Mouse (Mus musculus): ENCODE measurements around the gene Hoxb3. TPM values are rescaled to one million over a fixed set of nuclear protein-coding genes. Genes with fewer than 3 reads are reported as not detected.

Hoxb3 gene
- polyA plus RNA-seq, 1 experiment from 2014 or later: 2.7 TPM

DNA sequence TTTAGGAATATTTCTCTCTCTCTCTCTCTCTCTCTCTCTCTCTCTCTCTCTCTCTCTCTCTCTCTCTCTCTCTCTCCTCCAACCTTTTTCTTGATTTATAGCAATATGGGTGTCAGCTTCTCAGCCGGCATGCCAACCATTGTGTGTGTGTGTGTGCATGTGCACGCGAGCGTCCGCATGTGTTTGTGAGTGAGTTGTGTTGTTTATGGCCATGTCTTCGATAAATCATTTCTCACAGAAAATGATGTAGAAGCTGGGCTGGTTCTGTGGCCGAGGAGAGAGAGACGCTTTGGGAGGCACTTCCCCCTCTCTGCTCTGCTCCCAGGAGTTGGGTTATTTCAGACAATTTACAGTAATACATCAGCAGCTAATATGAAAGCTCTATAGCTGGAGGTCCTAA, 5.5 kb downstream of the Hoxb3 start:
- Histone ChIP-seq H3K9ac (no peak overlapping the region), H3K4me3 (replicated peaks) (no peak overlapping the region), H3K27ac (0 out of 2 replicates have a peak overlapping the region, but pooled peaks have one; percentile 89), H3K9me3 (no peaks in the 10 kb centered on the region), H3K4me2 (replicated peaks) (peak overlapping the region; percentile 81), H3K36me3 (no peaks in the 10 kb centered on the region), H3K4me1 (replicated peaks) (peaks cover 46% of the 10 kb centered on the region), H3K27me3 (replicated peaks) (peaks cover 8% of the 10 kb centered on the region; the same call in 1 of the 2 replicates)
- ATAC-seq: no peak
- 29% methylated on average over 8 of the region's 8 CpGs for WGBS

DNA sequence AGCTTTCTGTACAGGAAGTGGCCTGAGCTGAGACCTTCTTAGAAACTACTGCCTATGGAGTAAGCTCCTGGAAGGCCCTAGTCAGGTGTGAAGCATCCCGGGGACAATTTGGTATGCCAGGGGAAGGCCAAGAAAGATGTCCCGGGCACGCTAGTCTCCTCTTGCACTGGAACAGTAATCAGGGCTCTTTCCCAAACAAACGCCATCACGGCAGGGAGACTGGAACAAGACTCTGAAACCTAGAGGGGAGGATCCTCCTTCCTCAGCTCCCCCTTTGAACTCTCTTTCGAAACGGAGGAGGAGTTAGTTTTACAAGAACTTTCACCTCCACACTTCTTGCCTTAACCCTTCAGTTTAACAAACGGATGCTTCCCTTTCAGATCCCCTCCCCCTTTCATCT, 9.0 kb downstream of the Hoxb3 start:
- Histone ChIP-seq H3K4me1 (replicated peaks) (peaks cover 76% of the 10 kb centered on the region), H3K36me3 (no peaks in the 10 kb centered on the region), H3K27me3 (replicated peaks) (peaks cover 6% of the 10 kb centered on the region; the same call in 1 of the 2 replicates), H3K4me2 (replicated peaks) (peak overlapping the region; percentile 72), H3K9ac (peak overlapping the region; percentile 66), H3K4me3 (replicated peaks) (peak overlapping the region; percentile 46), H3K9me3 (no peaks in the 10 kb centered on the region), H3K27ac (peak overlapping the region; percentile 92)
- WGBS: 16% methylated on average over 8 of the region's 8 CpGs
- no peak for ATAC-seq

DNA sequence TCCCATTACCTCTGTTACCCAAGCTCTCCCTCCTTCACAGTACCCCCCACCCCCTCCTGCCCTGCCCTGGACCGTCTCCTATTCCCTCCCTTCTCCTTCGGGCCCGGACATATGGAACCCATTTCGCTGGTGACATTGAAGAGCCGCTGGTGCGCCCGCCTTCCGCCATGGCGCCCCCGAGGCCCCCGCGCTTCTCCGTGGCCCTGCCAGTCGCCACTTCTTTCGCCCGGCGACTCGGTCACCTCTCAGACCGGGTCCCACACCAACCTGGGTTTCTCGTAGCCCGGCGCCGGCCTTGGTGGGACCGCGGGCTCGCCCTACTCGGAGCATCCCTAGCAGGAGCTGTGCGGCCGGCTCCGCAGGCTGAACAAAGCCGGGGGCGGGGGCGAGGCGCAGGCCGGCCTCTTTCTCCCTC, 9.5 kb downstream of the Hoxb3 start:
- peak overlapping the region; percentile 46 for H3K4me3 ChIP-seq (replicated peaks)
- H3K4me1 ChIP-seq (replicated peaks): peaks cover 78% of the 10 kb centered on the region
- H3K4me2 ChIP-seq (replicated peaks): peak overlapping the region; percentile 72
- H3K27me3 ChIP-seq (replicated peaks): peaks cover 6% of the 10 kb centered on the region; the same call in 1 of the 2 replicates
- WGBS: 8% methylated on average over 35 of the region's 35 CpGs
- no peaks in the 10 kb centered on the region for H3K9me3 ChIP-seq
- H3K27ac ChIP-seq: peak overlapping the region; percentile 92
- peak overlapping the region; percentile 66 for H3K9ac ChIP-seq
- H3K36me3 ChIP-seq: no peaks in the 10 kb centered on the region
- ATAC-seq: peak; percentile 27

DNA sequence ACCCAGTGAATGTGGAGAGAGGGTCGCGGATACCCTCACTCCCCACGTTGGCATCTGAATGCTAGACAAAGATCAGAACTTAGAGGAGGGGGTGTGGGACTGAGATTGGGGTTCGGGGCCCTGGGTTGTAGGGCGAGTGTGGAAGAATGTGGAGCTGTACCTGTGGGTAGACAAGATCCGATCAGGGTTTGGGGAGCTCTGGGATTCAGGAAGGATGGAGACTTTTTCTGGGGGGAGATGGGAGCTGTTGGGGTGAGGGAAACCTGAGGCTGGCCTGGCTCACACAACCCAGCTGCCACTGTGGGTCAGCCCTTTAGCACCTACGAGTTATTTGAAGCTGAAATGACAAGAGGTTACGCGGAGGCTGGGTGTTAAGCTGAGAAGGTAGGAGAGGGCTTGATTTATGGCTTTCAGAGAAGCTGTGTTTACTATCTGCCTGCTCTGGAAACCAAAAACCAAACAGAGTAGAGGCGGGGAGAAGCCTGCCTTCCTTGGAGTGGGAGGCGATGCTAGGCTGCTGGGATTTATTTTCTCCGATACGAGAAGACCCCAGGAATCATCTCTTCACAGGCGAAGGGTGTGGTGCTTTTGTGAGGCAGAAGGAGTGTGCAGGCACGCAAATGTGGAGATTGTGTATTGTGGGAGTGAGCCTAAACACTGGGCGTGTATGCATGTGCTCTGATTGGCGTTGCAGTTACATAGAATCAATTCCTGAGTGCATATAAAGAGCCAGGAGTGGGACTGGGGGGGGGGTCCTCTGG, 10.3 kb downstream of the Hoxb3 start:
- peaks cover 6% of the 10 kb centered on the region; the same call in 1 of the 2 replicates for H3K27me3 ChIP-seq (replicated peaks)
- H3K4me1 ChIP-seq (replicated peaks): peaks cover 83% of the 10 kb centered on the region
- H3K36me3 ChIP-seq: no peaks in the 10 kb centered on the region
- H3K9ac ChIP-seq: peak overlapping the region; percentile 66
- peak overlapping the region; percentile 46 for H3K4me3 ChIP-seq (replicated peaks)
- 12% methylated on average over 17 of the region's 17 CpGs for WGBS
- peak overlapping the region; percentile 92 for H3K27ac ChIP-seq
- H3K4me2 ChIP-seq (replicated peaks): peak overlapping the region; percentile 72
- H3K9me3 ChIP-seq: no peaks in the 10 kb centered on the region
- peak; percentile 26; the same call in 1 of the 2 replicates for ATAC-seq

DNA sequence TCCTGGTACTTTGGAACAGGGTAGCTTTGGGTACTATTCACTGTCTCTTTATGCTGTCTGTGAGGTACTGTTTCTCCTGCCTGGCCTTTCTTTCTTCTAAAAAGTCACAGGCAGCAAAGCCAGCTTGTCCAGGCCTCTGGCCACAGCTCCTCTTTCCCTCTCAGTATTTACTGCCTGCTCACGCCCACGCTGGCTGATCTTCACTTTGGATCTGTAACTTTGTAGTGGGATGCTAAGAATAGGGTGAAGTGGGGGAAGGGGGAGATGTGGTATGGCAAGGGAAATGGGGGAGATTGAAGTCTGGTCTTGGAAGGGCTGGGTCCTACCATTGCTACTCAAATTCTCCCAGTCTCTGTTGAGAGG, 10.9 kb downstream of the Hoxb3 start:
- Histone ChIP-seq H3K9ac (peak overlapping the region; percentile 66; the same call in 1 of the 2 replicates), H3K4me1 (replicated peaks) (peaks cover 88% of the 10 kb centered on the region), H3K27me3 (replicated peaks) (peaks cover 6% of the 10 kb centered on the region; the same call in 1 of the 2 replicates), H3K27ac (peak overlapping the region; percentile 92), H3K36me3 (no peaks in the 10 kb centered on the region), H3K4me3 (replicated peaks) (peak overlapping the region; percentile 46), H3K4me2 (replicated peaks) (peak overlapping the region; percentile 72), H3K9me3 (no peaks in the 10 kb centered on the region)
- 5% methylated on average over 2 of the region's 2 CpGs for WGBS
- ATAC-seq: no peak

DNA sequence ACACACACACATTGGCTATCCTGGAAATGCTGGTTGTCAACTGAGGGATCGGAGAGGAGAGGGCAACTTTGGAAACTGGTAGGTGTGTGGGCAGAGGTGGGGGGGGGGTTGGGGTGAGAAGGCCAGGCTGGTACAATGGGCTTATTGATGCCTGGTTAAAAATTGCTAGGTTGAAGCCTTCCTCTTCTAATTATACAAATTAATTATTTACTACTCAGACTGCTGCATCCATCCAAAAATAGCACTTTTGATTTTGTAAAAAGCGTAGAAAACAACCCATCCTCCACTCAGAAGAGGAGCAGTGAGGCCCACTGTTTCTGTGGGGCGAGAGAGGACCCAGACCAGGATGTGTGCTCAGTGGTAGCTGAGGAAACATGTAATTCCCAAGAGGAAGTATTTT, 11.9 kb downstream of the Hoxb3 start:
- peaks cover 6% of the 10 kb centered on the region; the same call in 1 of the 2 replicates for H3K27me3 ChIP-seq (replicated peaks)

DNA sequence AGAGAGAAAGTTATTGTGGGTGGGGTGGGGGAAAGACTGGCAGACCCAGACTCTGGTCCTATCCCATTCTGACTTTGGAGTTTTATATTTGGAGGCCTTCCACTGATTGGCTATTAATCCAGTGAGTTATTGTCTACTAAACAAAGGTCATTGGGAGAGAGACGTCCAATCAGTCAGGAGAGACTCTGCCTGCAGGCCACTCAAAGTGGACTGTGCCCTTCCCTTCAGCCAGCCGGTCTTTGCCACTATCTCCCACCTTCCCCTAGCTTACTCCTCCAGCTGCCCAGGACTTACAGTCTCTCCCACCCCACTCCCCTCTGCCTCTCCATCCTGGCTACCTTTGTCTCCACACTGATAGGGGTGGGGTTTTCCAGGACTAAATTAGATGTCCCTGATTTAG, 13.5 kb downstream of the Hoxb3 start:
- Histone ChIP-seq H3K4me3 (replicated peaks) (no peak overlapping the region), H3K4me2 (replicated peaks) (peak overlapping the region; percentile 72), H3K4me1 (replicated peaks) (peaks cover 85% of the 10 kb centered on the region), H3K9me3 (no peaks in the 10 kb centered on the region), H3K27ac (peak overlapping the region; percentile 32; the same call in 1 of the 2 replicates), H3K9ac (0 out of 2 replicates have a peak overlapping the region, but pooled peaks have one; percentile 10), H3K36me3 (no peaks in the 10 kb centered on the region), H3K27me3 (replicated peaks) (peaks cover 5% of the 10 kb centered on the region; the same call in 1 of the 2 replicates)
- 37% methylated on average over 2 of the region's 2 CpGs for WGBS
- no peak for ATAC-seq

More for the DNA sequence above, 11.9 kb downstream of the Hoxb3 start:
- no peaks in the 10 kb centered on the region for H3K9me3 ChIP-seq
- ATAC-seq: peak; percentile 14; the same call in 1 of the 2 replicates
- no peak overlapping the region for H3K9ac ChIP-seq
- H3K36me3 ChIP-seq: no peaks in the 10 kb centered on the region
- 28% methylated on average over 3 of the region's 3 CpGs for WGBS
- peak overlapping the region; percentile 92 for H3K27ac ChIP-seq
- H3K4me1 ChIP-seq (replicated peaks): peaks cover 90% of the 10 kb centered on the region
- H3K4me3 ChIP-seq (replicated peaks): no peak overlapping the region
- peak overlapping the region; percentile 72 for H3K4me2 ChIP-seq (replicated peaks)

DNA sequence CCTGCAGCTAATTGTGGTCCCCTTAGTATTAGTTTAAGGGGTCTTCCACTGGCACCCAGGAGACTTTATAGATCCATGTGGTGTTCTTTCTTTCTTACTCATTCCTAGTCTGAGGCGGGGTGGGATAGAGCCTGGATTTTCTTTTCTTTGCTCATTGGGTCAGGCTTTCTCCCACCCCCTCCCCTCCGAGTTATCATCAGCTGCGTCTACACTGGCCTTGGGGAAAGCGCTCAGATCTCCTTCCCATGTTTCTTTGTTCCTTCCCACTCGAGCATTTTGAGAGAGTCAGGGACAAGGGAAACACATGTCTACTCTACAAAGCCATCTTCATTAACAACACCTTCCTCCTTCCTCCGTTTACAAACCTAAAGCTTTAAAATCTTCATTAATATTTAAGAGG, 13.9 kb downstream of the Hoxb3 start:
- no peak for ATAC-seq
- Histone ChIP-seq H3K9me3 (no peaks in the 10 kb centered on the region), H3K27me3 (replicated peaks) (peaks cover 1% of the 10 kb centered on the region; the same call in 1 of the 2 replicates), H3K36me3 (no peaks in the 10 kb centered on the region), H3K4me3 (replicated peaks) (no peak overlapping the region), H3K27ac (peak overlapping the region; percentile 32; the same call in 1 of the 2 replicates), H3K4me2 (replicated peaks) (peak overlapping the region; percentile 72), H3K4me1 (replicated peaks) (peaks cover 85% of the 10 kb centered on the region), H3K9ac (0 out of 2 replicates have a peak overlapping the region, but pooled peaks have one; percentile 10)
- WGBS: 35% methylated on average over 6 of the region's 6 CpGs

DNA sequence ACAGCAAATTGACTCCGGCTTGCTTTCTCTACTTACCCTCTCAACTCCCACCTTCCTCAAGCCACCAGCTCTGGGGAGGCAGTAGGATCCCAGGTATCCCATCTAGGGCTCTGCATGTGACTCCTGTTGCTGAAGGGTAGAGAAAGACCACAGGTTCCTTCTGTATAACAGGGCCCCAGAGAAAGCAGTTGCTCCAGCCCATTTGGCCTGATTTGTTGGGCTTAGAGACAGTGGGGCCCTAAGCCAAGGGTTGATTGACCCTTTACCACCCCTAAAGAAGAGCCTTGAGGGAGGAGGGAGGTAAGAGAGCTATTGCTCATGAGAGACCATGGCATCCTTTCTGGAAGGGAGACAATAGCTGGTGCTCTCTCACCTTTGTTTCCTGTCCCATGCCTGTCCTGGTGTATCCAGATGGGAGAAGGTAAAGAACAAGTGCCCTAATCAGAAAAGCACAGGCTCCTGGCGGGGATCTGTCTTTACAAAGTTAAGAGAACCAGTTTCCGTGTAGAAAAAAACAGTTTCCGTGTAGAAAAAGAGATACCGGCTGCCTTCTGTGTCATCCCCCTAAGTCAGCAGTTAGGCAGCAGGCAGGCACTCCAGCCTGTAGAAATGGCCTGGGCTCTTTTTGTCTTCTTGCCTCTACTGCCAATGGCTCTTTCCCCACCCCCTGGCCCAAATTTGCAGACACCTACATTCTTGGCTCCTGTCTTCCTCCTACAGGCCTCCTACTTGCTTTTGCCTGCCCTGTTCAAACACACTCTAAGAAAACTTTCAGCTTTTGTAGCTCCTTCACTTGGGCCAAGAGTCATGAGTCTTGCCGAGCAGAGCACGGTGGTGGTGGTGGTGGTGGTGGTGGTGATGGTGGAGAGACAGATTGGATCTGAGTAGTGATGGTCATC, 16.1 kb downstream of the Hoxb3 start:
- no peaks in the 10 kb centered on the region for H3K9me3 ChIP-seq
- H3K4me3 ChIP-seq (replicated peaks): no peak overlapping the region
- peak overlapping the region; percentile 18; the same call in 1 of the 2 replicates for H3K9ac ChIP-seq
- H3K27me3 ChIP-seq (replicated peaks): peaks cover 2% of the 10 kb centered on the region
- peaks cover 75% of the 10 kb centered on the region for H3K4me1 ChIP-seq (replicated peaks)
- 39% methylated on average over 7 of the region's 7 CpGs for WGBS
- H3K27ac ChIP-seq: peak overlapping the region; percentile 95
- peak overlapping the region; percentile 85 for H3K4me2 ChIP-seq (replicated peaks)
- H3K36me3 ChIP-seq: no peaks in the 10 kb centered on the region
- no peak for ATAC-seq

DNA sequence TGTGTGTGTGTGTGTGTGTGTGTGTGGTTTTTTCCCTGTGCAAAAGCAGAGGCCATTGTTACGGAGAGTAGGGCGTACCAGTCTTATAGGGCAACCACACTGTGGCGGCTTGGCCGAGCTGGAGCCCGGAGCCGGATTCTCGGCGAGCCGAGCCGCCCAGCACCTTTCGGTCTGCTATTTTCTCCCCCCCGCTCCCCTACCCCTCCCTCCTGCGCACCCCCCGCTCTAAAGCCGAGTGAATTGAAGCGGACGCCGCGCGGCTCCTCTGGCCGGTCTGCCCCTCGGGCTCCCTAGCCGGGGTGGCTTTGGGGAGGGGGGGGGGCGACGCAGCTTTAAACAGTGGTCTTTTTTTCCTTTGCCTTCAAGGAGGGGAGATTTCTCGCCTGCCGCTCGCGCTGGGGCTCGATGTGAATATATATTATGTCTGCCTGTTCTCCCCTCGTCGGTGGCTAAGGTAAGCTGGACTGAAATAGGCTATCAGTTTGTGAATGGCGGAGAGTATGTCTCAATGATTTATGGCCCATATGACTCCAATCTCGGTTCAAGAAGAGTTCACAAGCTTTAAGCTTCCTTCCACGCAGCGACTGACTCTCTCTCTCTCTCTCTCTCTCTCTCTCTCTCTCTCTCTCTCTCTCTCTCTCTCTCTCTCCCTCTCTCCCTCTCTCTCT, 17.7 kb downstream of the Hoxb3 start:
- Histone ChIP-seq H3K4me3 (replicated peaks) (peak overlapping the region; percentile 44), H3K4me2 (replicated peaks) (peak overlapping the region; percentile 85), H3K4me1 (replicated peaks) (peaks cover 72% of the 10 kb centered on the region), H3K27me3 (replicated peaks) (peaks cover 12% of the 10 kb centered on the region), H3K9ac (peak overlapping the region; percentile 55), H3K9me3 (no peaks in the 10 kb centered on the region), H3K27ac (peak overlapping the region; percentile 95), H3K36me3 (no peaks in the 10 kb centered on the region)
- ATAC-seq: peak; percentile 86
- WGBS: 1% methylated on average over 36 of the region's 36 CpGs

DNA sequence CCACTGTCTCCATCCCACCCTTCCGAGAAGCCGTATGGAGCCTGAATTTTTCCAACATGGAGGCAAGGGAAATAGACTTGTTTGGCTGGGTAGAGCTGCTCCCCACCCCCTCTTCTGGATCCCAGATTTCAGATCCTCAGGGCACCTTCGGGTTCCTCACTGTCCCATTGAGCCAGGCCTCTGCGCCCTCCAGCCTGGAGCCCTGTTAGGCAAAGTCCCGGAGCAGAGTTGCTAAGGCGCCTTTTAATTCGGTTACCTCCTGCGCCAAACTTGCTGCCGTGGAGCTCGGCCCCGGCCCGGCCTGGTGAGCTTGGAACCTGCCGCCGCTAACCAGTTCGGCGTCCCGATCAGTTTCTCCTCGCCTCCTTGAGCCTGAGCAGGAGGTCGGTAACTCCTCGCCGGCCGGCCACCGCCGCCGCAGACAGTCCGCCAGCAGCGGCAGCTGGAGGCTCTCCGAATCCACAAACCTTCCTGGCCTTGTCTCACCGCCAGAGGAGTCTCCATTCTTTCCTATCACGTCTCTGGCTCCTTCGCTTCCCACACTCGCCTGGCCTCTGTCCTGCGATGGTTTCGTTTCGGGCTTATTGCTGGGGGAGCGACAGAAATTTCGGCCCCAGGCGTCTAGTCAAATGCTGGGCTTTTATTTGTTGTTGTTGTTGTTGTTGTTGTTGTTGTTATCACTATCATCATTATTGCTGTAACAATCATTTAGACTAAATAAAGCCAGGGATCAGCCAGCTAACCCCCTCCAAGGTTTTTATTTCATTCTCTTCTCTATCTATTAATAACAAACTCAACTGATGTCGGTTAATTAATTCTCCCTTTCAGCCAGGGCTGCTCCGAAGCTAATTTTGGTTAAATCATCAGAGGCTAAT, 18.8 kb downstream of the Hoxb3 start:
- WGBS: 4% methylated on average over 40 of the region's 40 CpGs
- H3K27ac ChIP-seq: peak overlapping the region; percentile 95
- H3K36me3 ChIP-seq: 0 out of 2 replicates have a peak, but pooled peaks cover 3% of the 10 kb centered on the region
- no peaks in the 10 kb centered on the region for H3K9me3 ChIP-seq
- peaks cover 15% of the 10 kb centered on the region for H3K27me3 ChIP-seq (replicated peaks)
- no peak for ATAC-seq
- peaks cover 72% of the 10 kb centered on the region for H3K4me1 ChIP-seq (replicated peaks)
- peak overlapping the region; percentile 85 for H3K4me2 ChIP-seq (replicated peaks)
- peak overlapping the region; percentile 44 for H3K4me3 ChIP-seq (replicated peaks)
- H3K9ac ChIP-seq: peak overlapping the region; percentile 68

Data from intestine, embryonic 15.5 days (tissue).